Mouse (Mus musculus): ENCODE measurements at regions not wholly inside any gene's neighbourhood (a gene's known extent, or its start where the extent isn't known, plus 50 kb on each side); places are given as distances from the start of the nearest gene placed in this dataset.
A peak's percentile ranks its signal among the peaks of the same experiment; 100 is the strongest.

GRCm38 (mm10) chr1:77754326-77754725, 239.4 kb upstream of the Epha4 start:
- DNase-seq (ENCODE audit: low read depth, low spot score) = no peak

- DNase-seq (ENCODE audit: low read depth, low spot score) = no peak
These were observed 233.9 kb upstream of the Epha4 start for GRCm38 (mm10) chr1:77748483-77749465.

GRCm38 (mm10) chr1:77732099-77732498, 217.2 kb upstream of the Epha4 start:
- no peak for DNase-seq (ENCODE audit: low read depth, low spot score)

- peak; percentile 8 for DNase-seq (ENCODE audit: low read depth, low spot score)
These were observed 212.7 kb upstream of the Epha4 start for GRCm38 (mm10) chr1:77727561-77727960.

GRCm38 (mm10) chr1:77723246-77723645, 208.4 kb upstream of the Epha4 start:
- DNase-seq (ENCODE audit: low read depth, low spot score) = no peak

- no peak for DNase-seq (ENCODE audit: low read depth, low spot score)
These were observed 206.0 kb upstream of the Epha4 start for GRCm38 (mm10) chr1:77720859-77721258.

- DNase-seq (ENCODE audit: low read depth, low spot score) = no peak
These were observed 198.1 kb upstream of the Epha4 start for GRCm38 (mm10) chr1:77713001-77713400.

- no peak for DNase-seq (ENCODE audit: low read depth, low spot score)
These were observed 193.5 kb upstream of the Epha4 start for GRCm38 (mm10) chr1:77708202-77709020.

GRCm38 (mm10) chr1:77695228-77696018, 180.5 kb upstream of the Epha4 start:
- DNase-seq (ENCODE audit: low read depth, low spot score) = no peak

- DNase-seq (ENCODE audit: low read depth, low spot score) = no peak
These were observed 148.5 kb upstream of the Epha4 start for GRCm38 (mm10) chr1:77663345-77663744.

- no peak for DNase-seq (ENCODE audit: low read depth, low spot score)
These were observed 145.5 kb upstream of the Epha4 start for GRCm38 (mm10) chr1:77660436-77660835.

GRCm38 (mm10) chr1:77637025-77637424, 122.1 kb upstream of the Epha4 start:
- no peak for DNase-seq (ENCODE audit: low read depth, low spot score)

GRCm38 (mm10) chr1:77629496-77630281, 114.8 kb upstream of the Epha4 start:
- DNase-seq (ENCODE audit: low read depth, low spot score) = no peak

GRCm38 (mm10) chr1:77628861-77629260, 114.0 kb upstream of the Epha4 start:
- no peak for DNase-seq (ENCODE audit: low read depth, low spot score)

GRCm38 (mm10) chr1:77617490-77617889, 102.6 kb upstream of the Epha4 start:
- DNase-seq (ENCODE audit: low read depth, low spot score) = no peak

GRCm38 (mm10) chr1:77600509-77600908, 85.6 kb upstream of the Epha4 start:
- DNase-seq (ENCODE audit: low read depth, low spot score) = no peak

- no peak for DNase-seq (ENCODE audit: low read depth, low spot score)
These were observed 77.8 kb upstream of the Epha4 start for GRCm38 (mm10) chr1:77592649-77593048.

- no peak for DNase-seq (ENCODE audit: low read depth, low spot score)
These were observed 77.4 kb upstream of the Epha4 start for GRCm38 (mm10) chr1:77592248-77592647.

GRCm38 (mm10) chr1:77589423-77589822, 74.5 kb upstream of the Epha4 start:
- no peak for DNase-seq (ENCODE audit: low read depth, low spot score)

GRCm38 (mm10) chr1:77585520-77585919, 70.6 kb upstream of the Epha4 start:
- no peak for DNase-seq (ENCODE audit: low read depth, low spot score)

GRCm38 (mm10) chr1:77568081-77568480, 53.2 kb upstream of the Epha4 start:
- DNase-seq (ENCODE audit: low read depth, low spot score) = no peak
